Comparison of ENCODE assay signal across 8 mouse cellular contexts in genomic region chr11:115812095-115812494, GRCm38 (mm10). TPM values are rescaled to one million over a fixed set of nuclear protein-coding genes. Genes with fewer than 3 reads are reported as not detected.
DNase-seq lines count a peak whose midpoint lies in the region; ATAC-seq and TF ChIP-seq lines count a peak whose summit lies in the region.

No protein-coding gene starts in this region.

- H3K4me1 ChIP-seq in brown adipose tissue, adult 24 weeks (ENCODE audit: control insufficient read depth, insufficient read depth, insufficient read length, low read length): peaks cover 11% of the 10 kb centered on the region
- peaks cover 24% of the 10 kb centered on the region for H3K4me1 ChIP-seq in intestine, postnatal 0 days (replicated peaks; ENCODE audit: control insufficient read depth, insufficient read depth, low read length)
- H3K4me1 ChIP-seq in stomach, embryonic 16.5 days (ENCODE audit: control insufficient read depth, insufficient read depth, low read length): peaks cover 63% of the 10 kb centered on the region

- peak overlapping the region; percentile 81; the same call in 1 of the 2 replicates for H3K9ac ChIP-seq in intestine, postnatal 0 days (ENCODE audit: low read depth, low read length)
- peak overlapping the region; percentile 93 for H3K9ac ChIP-seq in stomach, embryonic 16.5 days (ENCODE audit: low read length)

- H3K4me2 ChIP-seq in intestine, postnatal 0 days (replicated peaks; ENCODE audit: low read depth): peak overlapping the region; percentile 99
- H3K4me2 ChIP-seq in stomach, embryonic 16.5 days (ENCODE audit: low read depth, low read length): peak overlapping the region; percentile 89

- DNase-seq in heart, adult 18-20 months: peak; percentile 68 to 81
- peak; percentile 67 to 79 for DNase-seq in lung, adult 18-20 months
- no peak for DNase-seq in ovary, postnatal 14 days (ENCODE audit: low spot score)
- DNase-seq in right cerebral cortex, postnatal 4 days: no peak
- no peak for DNase-seq in embryo, embryonic 10 days (ENCODE audit: low spot score)

- H3K9me3 ChIP-seq in intestine, postnatal 0 days (ENCODE audit: control insufficient read depth): no peaks in the 10 kb centered on the region
- H3K9me3 ChIP-seq in stomach, embryonic 16.5 days (replicated peaks; ENCODE audit: control insufficient read depth, low read length): no peaks in the 10 kb centered on the region

- no peak for TF ChIP-seq CTCF in intestine, postnatal 0 days (IDR thresholded peaks at IDR 0.05; ENCODE audit: low read depth)

- H3K4me3 ChIP-seq in brown adipose tissue, adult 24 weeks (ENCODE audit: insufficient read depth, low read depth, low read length): peak overlapping the region; percentile 97
- H3K4me3 ChIP-seq in intestine, postnatal 0 days (ENCODE audit: low read depth, low read length): peak overlapping the region; percentile 83
- H3K4me3 ChIP-seq in stomach, embryonic 16.5 days (replicated peaks; ENCODE audit: low read length): peak overlapping the region; percentile 92

- no peaks in the 10 kb centered on the region for H3K27me3 ChIP-seq in intestine, postnatal 0 days (replicated peaks; ENCODE audit: control insufficient read depth, insufficient read depth, low read length)
- H3K27me3 ChIP-seq in stomach, embryonic 16.5 days (ENCODE audit: control insufficient read depth, insufficient read depth, low read length): no peaks in the 10 kb centered on the region

- 40% methylated on average over 7 of the region's 7 CpGs for WGBS in intestine, postnatal 0 days
- WGBS in stomach, embryonic 16.5 days: 31% methylated on average over 7 of the region's 7 CpGs

- ATAC-seq in intestine, postnatal 0 days: no peak
- ATAC-seq in stomach, embryonic 16.5 days (ENCODE audit: insufficient read depth, low FRiP score): no peak

- peaks cover 30% of the 10 kb centered on the region; the same call in 1 of the 2 replicates for H3K36me3 ChIP-seq in intestine, postnatal 0 days (ENCODE audit: control insufficient read depth, insufficient read depth)
- no peaks in the 10 kb centered on the region for H3K36me3 ChIP-seq in stomach, embryonic 16.5 days (ENCODE audit: control insufficient read depth, insufficient read depth, low read length)

- H3K27ac ChIP-seq in brown adipose tissue, adult 24 weeks (replicated peaks; ENCODE audit: low read depth, low read length): peak overlapping the region; percentile 96
- no peak overlapping the region for H3K27ac ChIP-seq in intestine, postnatal 0 days (ENCODE audit: low read depth, low read length)
- peak overlapping the region; percentile 78; the same call in 1 of the 2 replicates for H3K27ac ChIP-seq in stomach, embryonic 16.5 days (ENCODE audit: low read length)

RNA-seq across cellular contexts. Expression of gene Caskin2, which starts 1.3 kb away (rescaled TPM):
- polyA plus RNA-seq in brown adipose tissue, adult 24 weeks (2012; ENCODE audit: insufficient read depth, insufficient read length, missing spikeins): 8.8 and 10.4 TPM in 2 replicates
- 10 to 100 TPM; 39.2 to 42.9 TPM for total RNA-seq in heart, adult 18-20 months (2021)
- 7.4 and 7.6 TPM in 2 replicates for polyA plus RNA-seq in intestine, postnatal 0 days (2015; fragmentation: Nextera tagmentation; extraction: Ambion mirVana)
- 14.9 and 16.8 TPM in 2 replicates for polyA plus RNA-seq in stomach, embryonic 16.5 days (2015; fragmentation: Nextera tagmentation; extraction: Ambion mirVana)

RNA-seq across cellular contexts. Expression of gene Tsen54, which starts 2.4 kb away (rescaled TPM):
- 6.1 and 6.8 TPM in 2 replicates for polyA plus RNA-seq in brown adipose tissue, adult 24 weeks (2012; ENCODE audit: insufficient read depth, insufficient read length, missing spikeins)
- total RNA-seq in heart, adult 18-20 months (2021): 1 to 10 TPM; 7.1 to 8.5 TPM
- 16.7 and 17.0 TPM in 2 replicates for polyA plus RNA-seq in intestine, postnatal 0 days (2015; fragmentation: Nextera tagmentation; extraction: Ambion mirVana)
- polyA plus RNA-seq in stomach, embryonic 16.5 days (2015; fragmentation: Nextera tagmentation; extraction: Ambion mirVana): 26.4 and 28.1 TPM in 2 replicates

RNA-seq across cellular contexts. Expression of gene Llgl2, which starts 11.8 kb away (rescaled TPM):
- polyA plus RNA-seq in brown adipose tissue, adult 24 weeks (2012; ENCODE audit: insufficient read depth, insufficient read length, missing spikeins): 4.0 and 5.5 TPM in 2 replicates
- total RNA-seq in heart, adult 18-20 months (2021): 10 to 100 TPM; 17.5 to 18.2 TPM
- polyA plus RNA-seq in intestine, postnatal 0 days (2015; fragmentation: Nextera tagmentation; extraction: Ambion mirVana): 60.5 and 61.8 TPM in 2 replicates
- polyA plus RNA-seq in stomach, embryonic 16.5 days (2015; fragmentation: Nextera tagmentation; extraction: Ambion mirVana): 65.6 and 75.3 TPM in 2 replicates

RNA-seq across cellular contexts. Expression of gene Myo15b, which starts 46.1 kb away (rescaled TPM):
- not detected in 2 replicates for polyA plus RNA-seq in brown adipose tissue, adult 24 weeks (2012; ENCODE audit: insufficient read depth, insufficient read length, missing spikeins)
- total RNA-seq in heart, adult 18-20 months (2021): not detected
- 332 and 377 TPM in 2 replicates for polyA plus RNA-seq in intestine, postnatal 0 days (2015; fragmentation: Nextera tagmentation; extraction: Ambion mirVana)
- polyA plus RNA-seq in stomach, embryonic 16.5 days (2015; fragmentation: Nextera tagmentation; extraction: Ambion mirVana): 20.8 and 21.1 TPM in 2 replicates

RNA-seq across cellular contexts. Expression of gene Tmem94, which starts 46.9 kb away (rescaled TPM):
- polyA plus RNA-seq in brown adipose tissue, adult 24 weeks (2012; ENCODE audit: insufficient read depth, insufficient read length, missing spikeins): 18.0 and 23.0 TPM in 2 replicates
- total RNA-seq in heart, adult 18-20 months (2021): 100 to 1,000 TPM in 1 of 2 experiments, 10 to 100 TPM in 1; 96.6 to 104 TPM
- polyA plus RNA-seq in intestine, postnatal 0 days (2015; fragmentation: Nextera tagmentation; extraction: Ambion mirVana): 8.2 and 8.6 TPM in 2 replicates
- polyA plus RNA-seq in stomach, embryonic 16.5 days (2015; fragmentation: Nextera tagmentation; extraction: Ambion mirVana): 21.4 and 23.1 TPM in 2 replicates

Comparison
In these comparisons a context has a peak if more than half of its experiments do, and no peak if none do; other contexts are left out.
1. DNase-seq: peak in heart, adult 18-20 months (2 of 2) and lung, adult 18-20 months (2 of 2); none in ovary, postnatal 14 days (single experiment), right cerebral cortex, postnatal 4 days (single experiment) and embryo, embryonic 10 days (single experiment).
2. Peak in every context shown above with its lines, with median percentiles within 50 percentile points of each other: H3K4me3 ChIP-seq.